Mouse (Mus musculus) kidney, adult 2 months (tissue): ENCODE results near the gene Acbd4.

Experiments used
- CTCF ChIP-seq: fragments of 200-500 bp; conservative IDR thresholded peaks from 2 replicates; pipeline ENCODE4 v1.5.1; 2011; ENCODE audit warnings: low read depth, mild to moderate bottlenecking, control low read depth, low read length, moderate library complexity, mixed read lengths; ENCODE audit not compliant: insufficient read depth, insufficient read length
- POLR2A ChIP-seq: fragments of 200-500 bp; IDR thresholded peaks from one replicate; pipeline ENCODE4 v1.6.1; 2011; ENCODE audit warnings: low read depth, low read length, control low read depth

GRCm38 (mm10) chr11:103116008-103116818 is 14.7 kb downstream of the Acbd4 start, which contains the start of gene Hexim1:
- TF ChIP-seq POLR2A (peak; percentile 98), CTCF (0 out of 2 replicates have a peak, but pooled peaks have one; percentile 3)
